Mouse (Mus musculus): ENCODE measurements at regions not wholly inside any gene's neighbourhood (a gene's known extent, or its start where the extent isn't known, plus 50 kb on each side); places are given as distances from the start of the nearest gene placed in this dataset.

DNA sequence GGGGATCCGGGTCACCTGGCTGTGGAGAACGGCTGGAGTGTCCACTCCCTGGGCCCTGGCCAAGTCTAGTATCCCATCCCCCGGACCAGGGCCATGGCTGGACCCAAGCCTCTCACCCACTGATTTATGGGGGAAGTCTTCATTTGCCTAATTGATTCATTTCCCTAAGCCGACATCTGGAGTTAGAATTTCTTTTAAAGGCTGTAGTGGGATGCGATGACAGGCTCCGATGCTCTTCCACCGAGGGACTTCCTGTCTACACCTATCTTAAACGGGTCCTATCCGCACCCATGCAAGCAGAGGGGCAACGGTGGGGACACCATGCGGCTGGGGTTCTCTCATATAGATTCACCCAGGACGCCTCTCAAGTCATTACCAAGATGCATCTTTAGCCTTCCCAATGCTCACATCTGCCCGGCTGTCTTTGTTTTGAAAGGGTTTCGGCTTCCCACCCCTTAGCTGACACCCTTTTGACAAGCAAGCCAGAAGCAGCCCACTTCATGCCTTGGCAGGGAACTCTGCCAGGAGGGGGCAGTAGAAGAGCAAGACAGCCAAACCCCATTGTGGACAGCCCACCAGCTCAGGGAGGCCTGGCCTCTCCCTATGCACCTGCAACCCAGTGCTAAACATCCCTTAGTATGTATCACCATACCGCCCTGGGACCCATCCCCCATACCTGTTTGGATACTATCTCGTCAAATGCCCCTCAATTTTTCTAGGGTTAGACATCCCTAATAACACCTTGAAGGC is 402.4 kb upstream of the 3110018I06Rik start:
- peak; percentile 67 to 73 for DNase-seq (ENCODE audit: low spot score in 2 of 2)

DNA sequence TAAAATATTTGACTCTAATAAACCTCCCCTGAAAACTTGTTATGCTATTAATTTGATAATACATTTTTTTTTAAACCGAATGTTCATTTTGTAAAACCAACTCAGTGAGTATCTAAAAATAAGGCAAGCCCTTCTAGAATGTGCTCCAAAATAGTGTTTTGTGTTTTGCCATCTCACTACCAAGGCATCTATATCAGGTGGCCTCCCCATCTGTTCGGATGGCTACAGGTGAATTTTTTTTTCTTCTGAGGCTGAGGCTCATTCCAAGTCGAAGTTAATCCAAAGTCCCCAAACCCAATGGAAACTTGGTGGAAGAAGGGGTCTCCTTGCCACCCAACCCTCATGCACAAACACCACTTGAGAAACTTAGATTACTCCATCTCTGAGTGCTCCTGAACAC is 396.3 kb upstream of the 3110018I06Rik start:
- no peak for DNase-seq (ENCODE audit: low spot score in 2 of 2)

DNA sequence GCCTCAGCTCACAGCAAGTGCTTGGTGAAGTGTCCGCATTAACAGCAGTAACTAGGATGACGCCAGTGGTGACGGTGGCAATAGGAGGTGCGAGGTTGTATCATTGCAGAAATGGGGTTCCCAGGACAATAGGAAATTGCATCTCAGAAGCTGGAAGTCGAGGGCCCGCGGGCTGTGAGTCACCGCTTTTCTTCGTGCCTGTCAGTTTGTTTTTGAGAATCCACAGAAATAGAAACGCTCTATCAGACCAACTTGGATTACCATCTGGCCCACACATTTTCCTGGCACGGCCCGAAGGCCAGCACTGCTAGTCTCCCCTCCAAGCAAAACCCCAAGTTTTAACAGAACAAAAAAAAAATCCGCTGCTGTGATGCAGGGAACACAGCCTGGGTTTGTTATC is 395.1 kb upstream of the 3110018I06Rik start:
- peak; percentile 31 to 42 for DNase-seq (ENCODE audit: low spot score in 2 of 2)

DNA sequence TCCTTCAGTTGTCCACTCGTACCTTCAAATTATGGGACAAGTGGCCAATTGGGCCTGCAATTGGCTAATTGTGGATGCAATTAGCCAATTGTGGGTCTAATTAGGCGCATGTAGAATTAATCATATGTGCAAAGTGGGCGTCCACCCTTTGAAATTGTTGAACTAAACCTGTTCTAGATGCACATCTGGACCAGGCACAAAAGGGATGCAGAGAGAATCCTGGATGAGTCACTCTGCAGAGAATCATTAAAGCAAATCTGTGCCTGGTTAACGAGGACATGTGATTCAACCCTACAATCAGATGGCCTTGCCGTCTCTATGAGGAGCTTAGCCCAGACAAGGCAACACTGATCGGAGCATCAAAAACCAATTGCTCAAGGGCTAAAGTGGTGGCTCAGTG is 393.0 kb upstream of the 3110018I06Rik start:
- no peak for DNase-seq (ENCODE audit: low spot score in 2 of 2)

DNA sequence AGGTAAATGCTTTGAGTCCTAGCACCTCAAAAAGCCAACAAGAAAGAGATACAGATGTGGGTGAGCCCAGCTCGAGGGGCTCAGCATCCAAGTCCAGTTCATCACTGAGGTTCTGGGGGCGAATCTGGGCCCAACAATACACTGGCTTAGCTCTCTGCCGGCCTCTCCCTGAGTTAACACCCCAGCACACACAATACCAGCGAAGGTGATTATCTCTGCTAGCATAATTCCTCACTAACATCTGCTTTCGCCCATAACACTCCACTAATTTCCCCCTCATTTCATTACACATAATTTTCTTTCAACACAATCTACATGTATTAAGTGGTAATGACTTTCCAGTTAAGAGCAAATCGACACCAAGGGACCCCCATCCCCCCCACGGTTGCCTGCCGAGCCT is 383.9 kb upstream of the 3110018I06Rik start:
- DNase-seq (ENCODE audit: low spot score in 2 of 2): no peak

DNA sequence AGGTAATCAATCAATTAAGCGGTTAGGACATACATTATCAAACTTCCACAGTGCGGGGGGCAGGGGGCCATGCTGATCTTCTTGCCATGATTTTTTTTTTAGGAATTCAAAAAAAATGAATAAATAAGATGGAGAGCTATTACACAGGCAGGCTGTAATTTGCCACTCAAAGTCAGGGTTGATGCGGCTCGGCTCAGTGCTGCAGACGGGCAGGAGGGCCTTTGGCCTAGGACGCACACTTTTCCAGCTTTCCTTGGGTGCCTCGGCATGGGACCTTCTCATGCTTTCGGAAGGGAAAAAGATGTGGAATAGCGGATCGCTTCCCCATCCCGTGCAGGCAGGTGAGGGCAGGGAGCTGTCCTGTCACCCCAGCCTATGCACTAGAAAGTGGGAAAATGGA is 383.4 kb upstream of the 3110018I06Rik start:
- DNase-seq (ENCODE audit: low spot score in 2 of 2): no peak

DNA sequence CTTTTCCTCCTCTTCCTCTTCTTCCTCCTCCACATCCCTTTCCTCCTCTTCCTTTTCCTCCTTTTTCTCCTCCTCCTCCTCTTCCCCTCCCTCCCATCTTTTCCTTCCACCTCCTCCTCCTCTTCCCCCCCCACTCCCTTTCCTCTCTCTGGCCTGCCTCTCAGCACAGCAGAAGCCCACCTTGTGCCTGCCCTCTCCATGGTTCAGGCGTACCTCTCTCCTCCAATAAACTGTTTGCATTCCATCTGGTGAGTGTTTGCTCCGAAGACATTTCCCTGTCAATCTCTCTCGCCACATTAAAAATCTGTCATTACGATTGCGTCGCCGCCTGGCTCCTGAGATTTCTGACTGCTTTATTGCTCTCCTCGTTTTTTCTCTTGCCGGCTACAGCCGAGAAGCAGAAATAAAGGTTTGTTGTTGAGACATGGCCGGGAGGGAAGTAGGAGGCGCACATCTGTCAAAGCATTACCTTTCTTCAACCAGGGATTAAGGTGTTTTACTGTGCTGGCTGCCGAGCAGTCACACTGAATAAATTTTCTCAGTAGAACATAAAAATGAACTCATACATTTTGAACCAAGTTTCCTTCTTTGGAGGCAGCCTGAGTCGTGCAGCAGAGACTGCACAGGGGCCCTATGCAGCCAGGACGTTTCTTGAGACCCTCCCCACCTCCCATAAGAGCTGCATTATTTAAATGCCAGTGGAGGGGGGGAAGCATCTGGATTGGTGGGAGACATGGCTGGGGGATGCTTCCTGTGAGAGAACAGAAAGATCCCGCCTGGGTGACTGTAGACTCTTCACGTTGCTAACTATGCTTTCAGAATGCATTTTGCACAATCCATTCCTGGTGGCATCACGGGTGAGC is 376.3 kb upstream of the 3110018I06Rik start:
- peak; percentile 19 to 30 for DNase-seq (ENCODE audit: low spot score in 2 of 2)

DNA sequence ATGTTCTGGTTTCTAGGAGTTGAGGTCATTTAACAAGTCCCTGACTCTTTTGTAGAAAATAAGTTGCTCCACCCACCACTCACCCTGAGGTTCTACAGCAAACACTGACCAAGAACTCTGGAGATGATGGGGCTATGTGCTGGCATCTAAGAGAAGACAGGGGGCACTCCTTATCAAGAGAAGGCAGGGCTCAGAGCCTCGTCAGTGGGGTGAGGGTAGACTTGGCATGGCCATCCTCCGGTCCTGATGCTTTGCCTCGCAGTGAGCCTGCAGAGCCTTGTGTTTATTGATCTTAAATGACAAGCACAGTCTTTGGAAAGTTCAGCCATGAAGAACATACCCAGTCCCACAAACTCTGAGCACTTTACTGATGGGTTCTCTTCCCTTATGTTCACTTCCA is 370.1 kb upstream of the 3110018I06Rik start:
- DNase-seq (ENCODE audit: low spot score in 2 of 2): no peak

DNA sequence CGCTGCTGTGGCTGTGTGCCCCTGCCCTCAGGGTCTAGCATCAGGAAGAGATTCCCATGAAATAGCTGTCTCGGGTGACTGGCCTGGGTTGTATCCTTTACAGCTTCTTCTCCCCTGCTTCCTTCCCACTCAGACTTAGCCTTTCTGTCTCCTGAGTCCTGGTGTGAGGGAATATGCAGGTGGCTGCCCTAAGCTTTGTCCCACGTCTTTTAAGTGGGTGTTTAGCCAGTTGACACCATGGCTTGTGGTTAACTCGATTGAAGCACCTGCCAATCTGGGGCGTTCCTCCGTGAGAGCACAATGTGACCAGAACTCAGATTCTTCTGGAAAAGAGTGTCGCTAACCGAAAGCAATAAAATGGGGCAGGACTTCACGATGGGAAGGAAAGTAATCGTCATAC is 369.4 kb upstream of the 3110018I06Rik start:
- no peak for DNase-seq (ENCODE audit: low spot score in 2 of 2)

DNA sequence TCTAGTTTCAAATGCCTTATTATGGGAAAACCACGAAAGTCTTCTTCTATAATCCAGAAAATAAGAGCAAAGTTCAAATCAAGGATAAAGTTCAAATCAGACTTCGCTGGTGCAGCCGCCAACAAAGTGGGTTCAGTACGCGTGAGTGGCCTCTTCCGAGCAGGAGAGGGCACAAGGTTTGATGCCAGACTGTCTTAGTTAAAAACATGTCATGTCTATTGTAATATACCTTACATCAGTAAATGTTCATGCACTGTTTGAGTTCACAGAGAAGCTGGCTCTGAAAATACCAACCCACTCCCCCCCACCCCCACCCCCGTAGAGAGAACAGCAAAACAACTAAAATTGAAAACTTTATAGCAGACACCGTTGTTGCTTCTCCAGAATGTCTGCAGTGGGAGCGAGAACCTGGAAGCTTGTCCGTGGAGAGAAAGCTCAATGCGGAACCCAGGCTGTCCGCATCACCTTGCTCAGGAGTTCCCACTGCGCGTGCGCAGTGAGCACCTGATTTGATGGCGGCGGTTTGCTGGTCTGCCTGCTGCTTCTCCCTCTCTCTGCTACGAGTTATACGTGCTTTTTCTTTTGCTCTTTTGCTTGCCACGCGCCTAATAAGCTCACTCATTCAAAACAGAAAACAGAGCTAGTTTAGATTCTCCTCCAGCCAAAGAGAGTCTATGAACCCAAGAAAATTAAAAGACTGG is 367.8 kb upstream of the 3110018I06Rik start:
- no peak for DNase-seq (ENCODE audit: low spot score in 2 of 2)

DNA sequence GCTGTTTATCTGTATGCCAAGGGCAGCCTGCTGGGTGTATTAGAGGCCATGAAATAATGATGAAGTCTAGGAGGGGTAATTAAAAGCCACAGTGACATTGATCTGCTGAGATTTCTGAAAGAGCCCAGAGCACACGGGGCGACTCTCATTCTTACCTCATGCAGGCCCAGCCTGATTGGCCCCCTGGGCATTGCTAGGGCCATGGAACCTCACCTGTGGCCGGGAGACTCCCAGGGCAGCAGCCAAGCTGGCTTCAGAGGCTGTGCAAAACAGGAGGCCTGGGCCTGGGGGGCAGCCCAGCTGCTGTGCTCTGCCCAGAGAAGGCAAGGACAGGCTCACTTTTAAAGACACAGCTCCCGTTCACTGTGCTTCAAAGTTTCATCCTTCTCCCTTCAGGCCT is 366.4 kb upstream of the 3110018I06Rik start:
- no peak for DNase-seq (ENCODE audit: low spot score in 2 of 2)

DNA sequence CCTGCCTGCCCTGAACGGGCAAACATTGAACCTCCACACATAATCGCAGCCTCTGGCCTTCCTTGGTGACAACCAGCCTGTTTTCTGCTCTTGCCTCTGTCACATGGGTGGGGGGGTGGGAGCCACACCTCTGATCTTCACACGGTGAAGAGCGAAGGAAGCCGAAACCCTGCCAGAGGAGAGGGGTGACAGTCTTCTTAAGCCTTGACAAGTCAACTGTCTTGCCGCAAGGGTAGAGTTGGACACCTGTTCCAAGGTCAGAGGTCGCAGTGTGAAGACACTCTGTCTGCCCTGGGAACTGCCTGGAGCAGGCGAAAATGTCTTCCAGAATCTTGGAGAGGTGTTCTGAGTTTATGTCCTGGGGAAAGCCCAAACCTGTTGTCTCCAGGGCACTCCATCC is 364.8 kb upstream of the 3110018I06Rik start:
- DNase-seq (ENCODE audit: low spot score in 2 of 2): no peak

DNA sequence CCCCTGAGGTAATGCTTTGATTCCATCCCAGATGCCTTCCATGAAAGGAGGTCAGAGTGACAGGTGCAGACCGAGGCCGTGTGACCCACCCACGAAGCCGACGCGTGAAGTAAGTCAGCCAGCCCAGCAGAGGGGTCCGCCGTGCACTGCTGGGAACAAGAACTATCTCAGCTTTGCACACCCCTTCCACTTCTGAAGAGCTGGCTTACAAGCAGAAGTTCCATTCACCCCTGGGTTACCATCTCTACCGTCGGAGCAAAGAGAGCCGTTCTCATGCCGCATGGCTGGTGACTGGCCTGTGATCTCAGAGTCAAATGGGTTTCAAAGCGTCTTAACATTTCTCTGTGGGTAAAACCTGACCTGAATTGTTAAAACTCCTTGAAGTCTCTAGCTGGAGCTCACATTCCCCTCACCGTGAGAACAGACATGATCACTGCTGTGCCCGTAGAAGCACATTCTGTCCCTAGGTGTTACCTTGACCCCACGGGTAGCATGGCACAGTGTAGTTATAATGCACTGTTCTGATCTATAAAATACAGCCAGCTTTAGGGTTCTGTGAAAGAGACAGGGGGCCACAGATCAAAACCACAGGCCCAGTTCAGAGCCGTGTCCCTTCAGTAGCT is 364.1 kb upstream of the 3110018I06Rik start:
- DNase-seq (ENCODE audit: low spot score in 2 of 2): no peak

DNA sequence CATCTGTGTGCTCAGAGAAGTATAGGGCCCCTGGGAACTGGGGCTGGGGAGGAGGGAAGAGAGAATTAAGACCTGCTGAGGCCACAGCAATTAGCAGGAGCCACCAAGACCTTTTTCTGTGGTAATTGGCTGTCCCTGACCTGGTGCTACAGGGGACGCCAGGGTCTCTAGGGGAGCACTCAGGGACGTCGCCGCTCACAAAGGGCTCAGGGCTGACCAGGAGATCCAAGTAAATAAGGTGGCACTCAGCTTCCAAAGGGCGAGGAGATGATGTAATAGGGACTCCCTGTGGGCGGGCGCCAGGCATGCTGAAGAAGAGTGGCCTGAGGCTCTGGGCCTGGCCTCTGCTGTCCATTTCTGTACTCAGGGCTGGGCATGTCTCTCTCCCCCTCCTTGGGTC is 363.2 kb upstream of the 3110018I06Rik start:
- no peak for DNase-seq (ENCODE audit: low spot score in 2 of 2)

DNA sequence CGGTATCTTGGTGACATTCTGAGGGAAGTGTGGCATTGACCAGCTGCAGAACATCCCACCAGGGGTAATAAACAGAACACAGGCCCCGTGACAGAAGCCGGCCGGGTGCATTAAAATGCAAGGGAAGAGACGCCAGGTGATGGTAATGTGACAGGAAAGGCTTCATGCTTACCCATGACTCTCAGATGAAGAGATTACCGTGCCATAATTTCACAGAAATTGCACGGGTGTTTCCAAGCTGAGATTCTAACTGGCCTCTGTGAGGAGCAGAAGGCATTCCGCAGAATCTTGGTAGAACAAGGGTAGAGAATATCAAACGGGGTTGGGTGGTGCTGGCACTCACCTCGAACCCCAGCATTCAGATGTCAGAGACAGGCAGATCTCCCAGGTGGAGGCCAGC is 362.4 kb upstream of the 3110018I06Rik start:
- no peak for DNase-seq (ENCODE audit: low spot score in 2 of 2)

DNA sequence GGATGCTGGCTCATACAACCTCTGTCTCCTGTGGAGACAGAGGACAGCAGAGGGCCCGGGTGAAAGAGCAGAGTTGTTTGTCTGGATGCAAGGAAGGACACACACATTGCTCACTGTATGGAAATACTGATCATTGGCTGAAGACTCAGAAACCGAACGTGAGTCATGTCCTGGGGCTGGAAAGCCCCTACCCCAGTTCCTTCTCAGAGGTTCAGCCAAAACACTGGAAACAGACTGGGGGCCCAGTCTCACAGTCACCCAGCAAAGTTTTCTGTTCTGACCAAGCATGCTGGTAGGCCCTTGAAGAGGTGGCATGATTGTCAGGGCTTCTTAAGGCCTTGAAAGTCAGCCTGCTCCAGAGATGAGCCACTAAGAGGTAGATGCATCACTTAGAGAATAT is 360.8 kb upstream of the 3110018I06Rik start:
- no peak for DNase-seq (ENCODE audit: low spot score in 2 of 2)

DNA sequence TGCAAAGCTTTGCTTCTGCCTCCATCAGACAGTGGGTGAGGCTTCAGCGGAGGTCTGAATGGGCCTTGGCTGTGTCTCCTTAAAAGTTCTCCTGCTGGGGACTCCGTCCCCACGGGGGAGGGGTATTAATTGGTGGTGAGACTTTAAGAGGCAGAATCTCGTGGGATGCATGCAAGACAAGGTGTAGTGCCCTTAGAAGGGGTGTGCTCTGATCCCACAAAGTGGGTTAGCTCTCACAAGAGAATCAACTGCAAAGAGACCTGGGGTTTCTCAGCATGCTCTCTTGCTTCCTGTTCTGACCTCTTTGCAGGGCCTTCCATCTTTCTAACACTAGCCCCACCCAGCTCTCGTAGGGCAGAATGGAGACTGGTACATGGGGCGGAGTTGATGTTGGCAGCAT is 359.2 kb upstream of the 3110018I06Rik start:
- no peak for DNase-seq (ENCODE audit: low spot score in 2 of 2)

DNA sequence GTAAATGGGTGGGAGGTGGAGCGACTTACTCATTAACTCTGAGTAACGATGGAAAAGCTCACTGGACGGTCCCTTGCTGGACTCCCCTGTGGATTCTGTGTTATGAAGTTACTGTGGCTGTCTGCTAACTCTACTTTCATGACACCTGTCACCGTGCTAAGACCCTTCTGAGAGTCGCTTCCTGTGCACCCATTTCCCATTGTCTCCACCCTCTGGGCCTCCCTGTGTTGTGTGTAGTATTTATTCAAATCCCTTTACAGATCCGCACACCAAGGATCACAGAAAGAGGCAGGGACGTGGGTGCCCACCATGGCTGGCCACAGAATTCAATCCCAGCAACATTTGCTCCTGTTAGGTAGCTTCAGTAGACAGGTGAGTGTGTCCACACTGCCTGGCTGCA is 357.1 kb upstream of the 3110018I06Rik start:
- no peak for DNase-seq (ENCODE audit: low spot score in 2 of 2)

DNA sequence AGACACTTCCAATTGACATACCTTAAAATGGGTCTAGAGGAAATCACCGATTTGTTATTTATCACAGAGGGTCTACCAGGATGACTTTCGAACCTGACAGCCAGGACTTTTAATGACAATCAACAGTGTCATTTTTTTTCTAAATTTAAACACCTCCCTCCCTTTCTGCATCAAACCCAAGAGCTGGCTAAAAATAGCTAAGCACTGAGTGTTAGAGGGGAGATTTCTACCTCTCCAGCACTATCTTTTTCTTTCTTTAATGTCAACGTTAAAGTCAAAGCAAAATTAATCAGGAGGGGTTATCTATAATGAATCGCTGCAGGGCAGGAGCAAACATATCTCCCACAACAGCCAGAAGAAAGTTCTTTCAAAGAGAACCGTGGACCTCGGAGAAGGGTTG is 356.6 kb upstream of the 3110018I06Rik start:
- no peak for DNase-seq (ENCODE audit: low spot score in 2 of 2)

DNA sequence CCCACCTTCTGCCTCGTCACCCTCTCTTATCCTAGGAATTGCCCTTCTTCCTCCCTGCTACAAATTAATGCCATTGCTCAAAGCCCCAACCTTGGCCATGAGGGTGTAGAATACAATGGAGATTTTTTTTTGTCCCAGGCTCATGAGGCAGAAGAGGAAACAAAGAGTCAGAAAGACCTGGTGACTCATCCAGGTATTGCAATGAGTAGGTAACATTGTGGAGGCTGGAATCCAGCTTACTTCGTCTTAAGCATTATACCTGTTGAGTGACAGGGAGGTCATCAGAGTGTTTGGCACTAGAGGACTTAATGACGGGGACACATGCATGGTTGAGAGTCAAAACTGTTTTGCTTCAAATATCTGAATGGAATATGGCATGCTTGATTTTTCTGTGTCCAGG is 355.9 kb upstream of the 3110018I06Rik start:
- DNase-seq (ENCODE audit: low spot score in 2 of 2): no peak

DNA sequence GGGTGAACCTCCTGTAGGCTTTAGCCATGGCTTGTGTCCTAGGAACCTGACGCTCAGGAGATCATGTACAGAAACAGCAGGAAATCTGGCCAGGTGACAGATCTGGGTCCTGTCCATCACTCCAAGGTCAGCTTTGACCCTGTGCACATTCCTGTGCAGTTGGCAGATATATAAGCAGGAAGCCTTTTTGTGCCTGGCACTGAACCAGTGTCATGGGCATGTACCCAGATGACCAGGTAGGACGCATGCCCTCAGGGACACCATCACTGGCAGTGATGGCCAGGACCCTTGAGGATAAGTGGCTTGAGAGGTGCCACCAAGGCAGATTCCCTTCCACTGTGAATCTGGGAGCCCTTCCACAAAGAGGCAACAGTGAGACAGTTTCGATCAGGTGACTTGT is 354.1 kb upstream of the 3110018I06Rik start:
- no peak for DNase-seq (ENCODE audit: low spot score in 2 of 2)

All from layer of hippocampus, postnatal 10 days (tissue).